Mouse (Mus musculus) frontal cortex, adult (tissue): ENCODE measurements around the gene Map3k20.

Experiments
- ATAC-seq: cut with Nextera tagmentation; 2 replicates; pipeline ENCODE4 v1.9.2; 2017; ENCODE audit warnings: mild to moderate bottlenecking, moderate library complexity, mixed read lengths; ENCODE audit not compliant: low TSS enrichment

The Map3k20 gene

DNA sequence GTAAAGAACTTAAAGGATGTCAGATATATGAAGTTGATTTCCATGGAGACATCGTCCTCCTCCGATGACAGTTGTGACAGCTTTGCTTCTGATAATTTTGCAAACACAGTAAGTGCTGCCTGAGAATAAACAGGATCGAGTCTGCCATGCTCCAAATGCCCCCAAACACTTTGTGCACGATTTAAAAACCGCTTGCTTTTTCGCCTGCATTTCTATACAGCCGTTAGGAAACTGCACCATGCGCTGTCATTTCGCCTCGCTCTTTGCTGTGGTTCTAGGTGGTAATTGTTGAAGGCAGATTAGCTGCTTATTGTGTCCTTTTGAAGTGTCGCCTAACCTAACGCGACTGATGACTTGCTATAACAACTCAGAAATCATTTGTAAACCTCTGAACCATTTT, 193.5 kb downstream of the Map3k20 start:
- no peak for ATAC-seq

GRCm38 (mm10) chr2:72479818-72480217, 194.4 kb downstream of the Map3k20 start:
- ATAC-seq = no peak

- ATAC-seq = no peak
Measured at GRCm38 (mm10) chr2:72491650-72492049, 206.2 kb downstream of the Map3k20 start.
